Mouse (Mus musculus): ENCODE data around the gene Pagr1b. TPM values are rescaled to one million over a fixed set of nuclear protein-coding genes. Genes with fewer than 3 reads are reported as not detected.

Pagr1b gene
- polyA plus RNA-seq (2015; fragmentation: Nextera tagmentation; extraction: Ambion mirVana): 0.38 and 0.44 TPM in 2 replicates

DNA sequence TGATC lies at the start of gene Pagr1b:
Gene Pagr1b (minus strand): TSS at position 4 of the 5 bp plus-strand sequence.
- peak within 1 kb of the TSS; percentile 93 for H3K9ac ChIP-seq
- no peaks in the 10 kb centered on the region for H3K27me3 ChIP-seq (replicated peaks)
- no peak for ATAC-seq (ENCODE audit: extremely low read depth, insufficient number of reproducible peaks, low FRiP score, low TSS enrichment)
- peaks cover 27% of the 10 kb centered on the region for H3K36me3 ChIP-seq
- H3K27ac ChIP-seq (replicated peaks): peak within 1 kb of the TSS; percentile 98
- H3K4me1 ChIP-seq: peaks cover 64% of the 10 kb centered on the region
- peak within 1 kb of the TSS; percentile 92 for H3K4me2 ChIP-seq
- peak within 1 kb of the TSS; percentile 79 for H3K4me3 ChIP-seq
- H3K9me3 ChIP-seq: no peaks in the 10 kb centered on the region

DNA sequence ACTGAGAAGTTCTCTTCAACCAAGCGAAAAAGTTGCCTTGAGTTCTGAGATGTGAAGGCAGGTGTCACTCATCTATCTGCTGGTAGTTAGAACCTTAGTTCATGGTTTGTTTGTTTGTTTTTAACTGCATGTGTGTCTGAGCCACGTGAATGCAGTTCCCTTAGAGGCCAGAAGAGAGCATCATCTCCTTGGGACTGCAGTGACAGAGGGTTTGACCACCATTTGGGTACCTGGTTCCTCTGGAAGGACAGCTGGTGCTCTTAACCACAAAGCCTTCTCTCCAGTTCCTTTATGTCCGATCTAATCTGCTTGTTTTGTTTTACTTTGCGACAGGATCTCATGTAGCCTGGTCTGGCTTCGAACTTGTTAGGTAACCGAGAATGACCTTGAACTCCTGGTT lies 49.3 kb upstream of the Pagr1b start:
- no peak overlapping the region for H3K27ac ChIP-seq (replicated peaks)
- 79% methylated on average over 6 of the region's 6 CpGs for WGBS
- no peak overlapping the region for H3K4me3 ChIP-seq
- ATAC-seq (ENCODE audit: extremely low read depth, insufficient number of reproducible peaks, low FRiP score, low TSS enrichment): no peak
- H3K9me3 ChIP-seq: peaks cover 4% of the 10 kb centered on the region; the same call in 1 of the 2 replicates
- H3K36me3 ChIP-seq: no peaks in the 10 kb centered on the region
- H3K4me2 ChIP-seq: no peak overlapping the region
- H3K27me3 ChIP-seq (replicated peaks): no peaks in the 10 kb centered on the region
- no peaks in the 10 kb centered on the region for H3K4me1 ChIP-seq
- no peak overlapping the region for H3K9ac ChIP-seq

DNA sequence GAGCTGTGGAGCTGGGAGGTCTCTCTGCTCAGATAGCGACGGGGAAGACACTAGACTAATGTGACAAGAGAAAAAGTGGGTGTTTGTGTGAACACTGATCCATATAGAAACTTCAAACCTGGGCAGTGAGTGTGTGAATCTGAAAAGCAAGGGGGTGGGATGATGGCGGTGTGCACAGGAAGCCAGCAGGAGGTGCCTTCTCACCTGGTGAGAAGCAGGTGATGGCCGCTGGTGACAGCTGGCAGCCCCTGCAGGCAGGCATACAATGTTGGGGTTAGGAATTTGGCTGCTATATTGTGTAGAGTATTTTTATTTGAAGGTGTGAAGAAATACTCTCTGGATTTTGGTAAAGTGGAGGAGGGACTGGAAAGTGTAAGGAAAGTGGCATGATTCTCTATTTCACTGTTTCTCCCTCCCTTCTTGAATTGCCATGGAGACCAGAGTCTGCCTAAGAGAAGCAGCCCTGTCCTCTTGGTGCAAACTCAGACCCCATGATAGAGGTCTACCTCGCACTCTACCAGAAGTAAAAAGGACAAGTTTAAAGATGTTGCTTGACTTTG lies 38.8 kb upstream of the Pagr1b start:
- H3K4me1 ChIP-seq: no peaks in the 10 kb centered on the region
- no peak overlapping the region for H3K9ac ChIP-seq
- ATAC-seq (ENCODE audit: extremely low read depth, insufficient number of reproducible peaks, low FRiP score, low TSS enrichment): no peak
- H3K27me3 ChIP-seq (replicated peaks): peaks cover 33% of the 10 kb centered on the region
- no peaks in the 10 kb centered on the region for H3K36me3 ChIP-seq
- H3K4me3 ChIP-seq: no peak overlapping the region
- H3K27ac ChIP-seq (replicated peaks): no peak overlapping the region
- no peaks in the 10 kb centered on the region for H3K9me3 ChIP-seq
- WGBS: 56% methylated on average over 5 of the region's 5 CpGs
- H3K4me2 ChIP-seq: no peak overlapping the region

DNA sequence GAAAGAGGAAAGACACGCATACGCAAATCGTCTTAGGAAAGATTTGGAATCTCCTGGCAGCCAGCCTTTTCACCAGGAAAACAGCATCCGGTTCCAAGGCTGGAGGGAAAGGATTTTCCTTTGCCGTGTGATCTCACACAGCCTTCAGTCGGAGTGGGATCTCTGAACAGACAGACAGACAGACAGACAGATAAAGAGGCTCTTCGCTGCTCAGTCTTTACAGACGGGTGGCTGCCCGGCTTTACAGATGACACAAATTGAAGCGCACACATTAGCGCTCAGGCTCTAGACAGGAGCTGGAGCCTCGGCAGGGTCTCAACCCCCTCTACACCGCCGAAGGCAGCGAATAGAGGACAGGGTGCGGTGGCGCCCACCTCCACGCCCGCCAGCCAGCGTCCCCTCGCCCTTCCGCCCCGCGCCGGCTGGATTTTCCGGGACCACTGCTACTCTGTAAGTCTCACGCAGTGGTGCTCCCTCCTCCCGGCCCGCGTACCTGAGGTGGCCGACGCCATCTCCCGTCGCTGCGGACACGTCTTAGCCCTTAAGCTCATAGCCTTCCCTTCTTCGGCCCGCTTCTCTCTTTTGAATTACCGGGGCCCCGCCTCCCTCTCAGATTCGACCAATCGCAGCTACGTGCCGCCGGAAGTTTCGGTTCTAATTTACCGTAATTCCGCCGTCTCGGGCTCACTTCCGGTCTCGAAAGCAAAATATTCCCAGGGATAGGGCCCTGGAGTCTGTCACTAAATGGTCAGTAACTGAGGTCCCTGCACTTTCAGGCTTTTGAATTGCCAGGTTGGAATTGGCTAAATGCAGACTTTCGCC lies 25.8 kb upstream of the Pagr1b start, which contains the start of gene Kif22:
Gene Kif22 (minus strand): TSS at position 621 of the 822 bp plus-strand sequence.
- no peaks in the 10 kb centered on the region for H3K9me3 ChIP-seq
- H3K27me3 ChIP-seq (replicated peaks): no peaks in the 10 kb centered on the region
- peak within 1 kb of the TSS; percentile 96 for H3K4me3 ChIP-seq
- H3K9ac ChIP-seq: peak within 1 kb of the TSS; percentile 95
- peak; percentile 70 for ATAC-seq (ENCODE audit: extremely low read depth, insufficient number of reproducible peaks, low FRiP score, low TSS enrichment)
- peak within 1 kb of the TSS; percentile 91 for H3K4me2 ChIP-seq
- WGBS: under 1% methylated on average over 53 of the region's 53 CpGs
- H3K36me3 ChIP-seq: peaks cover 21% of the 10 kb centered on the region
- peaks cover 24% of the 10 kb centered on the region for H3K4me1 ChIP-seq
- H3K27ac ChIP-seq (replicated peaks): peak within 1 kb of the TSS; percentile 87

DNA sequence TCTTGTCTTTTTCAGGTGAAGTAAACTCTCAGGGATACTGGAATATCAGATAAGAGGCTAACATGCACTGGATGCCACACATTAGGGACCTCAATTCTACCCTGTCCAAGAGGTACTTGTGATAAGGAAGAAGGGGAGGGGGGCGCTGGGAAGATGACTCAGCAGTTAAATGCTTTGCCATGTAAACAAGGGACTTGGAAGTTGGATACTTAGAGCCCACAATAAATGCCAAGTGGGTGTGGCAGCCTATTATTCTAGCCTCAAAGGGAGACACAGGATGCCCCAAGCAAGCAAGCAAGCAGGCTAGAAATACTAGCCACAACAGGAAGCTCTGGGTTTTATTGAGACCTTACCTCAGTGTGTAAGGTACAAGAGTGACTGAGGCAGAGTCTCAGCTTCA lies 15.0 kb upstream of the Pagr1b start:
- no peak for ATAC-seq (ENCODE audit: extremely low read depth, insufficient number of reproducible peaks, low FRiP score, low TSS enrichment)
- H3K9me3 ChIP-seq: no peaks in the 10 kb centered on the region
- H3K4me1 ChIP-seq: peaks cover 11% of the 10 kb centered on the region
- H3K4me2 ChIP-seq: no peak overlapping the region
- 0 out of 2 replicates have a peak overlapping the region, but pooled peaks have one; percentile 19 for H3K9ac ChIP-seq
- H3K27ac ChIP-seq (replicated peaks): no peak overlapping the region
- no peaks in the 10 kb centered on the region for H3K27me3 ChIP-seq (replicated peaks)
- WGBS: 60% methylated on average over 1 of the region's 1 CpGs
- H3K36me3 ChIP-seq: peaks cover 83% of the 10 kb centered on the region
- H3K4me3 ChIP-seq: no peak overlapping the region

DNA sequence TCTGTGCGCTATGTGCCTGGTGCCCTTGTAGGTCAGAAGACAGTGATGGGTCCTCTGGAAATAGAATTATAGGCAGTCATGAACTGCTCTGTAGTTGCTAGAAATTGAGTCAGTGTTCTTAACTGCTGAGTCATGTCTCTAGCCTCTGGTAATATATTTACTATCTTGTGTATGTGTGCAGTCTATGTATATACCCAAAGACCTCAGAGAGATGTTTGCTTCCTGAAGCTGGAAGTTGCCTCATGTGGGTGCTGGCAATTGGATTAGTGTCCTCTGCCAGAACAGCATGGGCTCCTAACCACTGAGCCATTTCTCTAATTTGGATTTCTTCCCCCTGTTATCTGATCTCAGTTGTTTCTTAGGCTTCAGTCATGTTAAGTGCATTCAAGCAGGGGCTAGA lies 13.9 kb upstream of the Pagr1b start:
- WGBS: 97% methylated on average over 1 of the region's 1 CpGs
- no peak for ATAC-seq (ENCODE audit: extremely low read depth, insufficient number of reproducible peaks, low FRiP score, low TSS enrichment)
- no peaks in the 10 kb centered on the region for H3K9me3 ChIP-seq

DNA sequence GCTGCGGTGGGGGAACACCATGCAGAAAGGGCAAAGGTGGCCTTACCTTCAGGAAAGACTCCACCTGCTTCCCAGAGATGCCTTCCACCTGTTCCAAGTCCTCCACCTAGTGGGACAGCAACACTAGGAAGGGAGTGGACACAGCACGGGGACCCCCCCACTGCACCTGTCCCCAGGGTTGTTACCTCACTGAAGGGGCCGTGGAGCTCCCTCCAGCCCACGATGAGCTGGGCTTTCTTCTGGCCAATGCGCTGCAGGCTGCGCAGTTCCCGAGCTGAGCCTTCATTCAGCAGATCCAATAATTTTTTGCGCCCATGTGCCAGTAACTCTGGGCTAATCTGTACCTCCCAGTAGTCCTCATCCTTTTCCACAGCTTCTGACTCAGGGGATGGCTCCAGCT lies 11.6 kb upstream of the Pagr1b start:
- H3K27me3 ChIP-seq (replicated peaks): no peaks in the 10 kb centered on the region
- H3K9me3 ChIP-seq: no peaks in the 10 kb centered on the region
- H3K36me3 ChIP-seq: peaks cover 72% of the 10 kb centered on the region
- no peak for ATAC-seq (ENCODE audit: extremely low read depth, insufficient number of reproducible peaks, low FRiP score, low TSS enrichment)
- H3K9ac ChIP-seq: peak overlapping the region; percentile 80
- H3K27ac ChIP-seq (replicated peaks): peak overlapping the region; percentile 99
- H3K4me1 ChIP-seq: peaks cover 34% of the 10 kb centered on the region
- peak overlapping the region; percentile 91 for H3K4me2 ChIP-seq
- peak overlapping the region; percentile 94 for H3K4me3 ChIP-seq
- WGBS: 75% methylated on average over 8 of the region's 8 CpGs

More for the DNA sequence above, 13.9 kb upstream of the Pagr1b start:
- Histone ChIP-seq H3K4me1 (peaks cover 11% of the 10 kb centered on the region), H3K27ac (replicated peaks) (no peak overlapping the region), H3K36me3 (peaks cover 74% of the 10 kb centered on the region), H3K4me3 (no peak overlapping the region), H3K27me3 (replicated peaks) (no peaks in the 10 kb centered on the region), H3K9ac (no peak overlapping the region), H3K4me2 (no peak overlapping the region)

DNA sequence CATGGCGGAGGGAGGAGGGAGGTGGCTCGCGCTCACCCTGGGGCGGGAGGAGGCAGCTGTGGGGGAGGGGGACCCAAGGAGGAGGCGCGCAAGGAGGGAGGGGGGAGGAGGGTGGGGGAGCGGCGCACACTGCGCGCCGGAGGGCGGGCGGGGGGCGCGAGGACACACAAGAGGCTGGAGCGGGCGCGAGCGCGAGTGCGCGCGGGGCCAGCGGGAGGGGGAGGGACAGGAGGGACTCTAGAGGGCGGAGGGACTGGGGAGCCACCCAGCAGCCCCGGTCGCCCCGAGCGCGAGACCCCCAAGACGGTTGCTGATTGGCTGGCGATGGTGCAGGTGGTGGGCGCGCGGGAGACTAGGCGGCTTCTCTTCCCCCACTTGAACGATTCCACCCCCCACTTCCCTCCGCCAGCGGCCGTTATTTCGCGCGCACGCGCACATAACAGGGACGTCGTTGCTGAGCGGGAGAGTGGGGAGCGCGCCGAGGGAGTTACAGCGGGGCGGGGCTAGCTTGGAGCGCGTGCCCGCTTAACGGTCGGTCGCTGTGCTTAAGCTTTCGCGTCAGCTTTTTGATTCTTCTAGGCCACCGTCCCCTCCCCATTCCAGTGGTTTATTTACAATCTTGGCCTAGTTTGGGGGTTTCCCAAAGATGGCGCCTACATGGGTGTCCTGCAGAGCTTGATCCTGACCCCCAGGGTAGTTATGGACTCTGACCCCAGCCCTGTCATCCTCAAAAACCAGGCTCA lies 10.9 kb upstream of the Pagr1b start, which contains the start of gene Maz:
Gene Maz (minus strand): TSS at position 54 of the 743 bp plus-strand sequence.
- Histone ChIP-seq H3K9me3 (no peaks in the 10 kb centered on the region), H3K4me1 (peaks cover 41% of the 10 kb centered on the region), H3K27me3 (replicated peaks) (no peaks in the 10 kb centered on the region), H3K4me2 (peak within 1 kb of the TSS; percentile 91), H3K36me3 (peaks cover 72% of the 10 kb centered on the region), H3K9ac (peak within 1 kb of the TSS; percentile 100), H3K4me3 (peak within 1 kb of the TSS; percentile 94), H3K27ac (replicated peaks) (peak within 1 kb of the TSS; percentile 99)
- WGBS: 0% methylated on average over 33 of the region's 63 CpGs
- ATAC-seq (ENCODE audit: extremely low read depth, insufficient number of reproducible peaks, low FRiP score, low TSS enrichment): peak; percentile 81

DNA sequence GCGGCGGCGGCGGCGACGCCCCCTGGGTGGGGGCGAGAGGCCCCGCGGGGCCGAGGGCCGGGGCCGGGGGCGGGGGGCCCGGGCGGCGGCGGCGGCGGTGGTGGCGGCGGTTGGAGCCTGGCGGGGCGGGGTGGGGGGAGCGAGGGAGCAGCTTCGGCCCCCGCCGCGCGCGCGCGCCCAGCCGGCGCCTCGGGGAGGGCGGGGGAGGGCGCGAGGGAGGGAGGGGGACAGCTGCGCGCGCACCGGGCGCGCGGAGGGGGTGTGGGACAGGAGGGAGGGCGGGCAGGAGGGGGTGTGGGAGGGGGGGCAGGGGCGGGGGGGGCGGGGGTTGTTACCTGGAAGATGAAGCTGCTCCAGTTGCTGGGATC lies 10.3 kb upstream of the Pagr1b start:
- H3K27me3 ChIP-seq (replicated peaks): no peaks in the 10 kb centered on the region
- H3K36me3 ChIP-seq: peaks cover 72% of the 10 kb centered on the region
- WGBS: 4% methylated on average over 11 of the region's 48 CpGs
- peak overlapping the region; percentile 94 for H3K4me3 ChIP-seq
- peaks cover 47% of the 10 kb centered on the region for H3K4me1 ChIP-seq
- peak overlapping the region; percentile 91 for H3K4me2 ChIP-seq
- ATAC-seq (ENCODE audit: extremely low read depth, insufficient number of reproducible peaks, low FRiP score, low TSS enrichment): peak; percentile 12; the same call in 1 of the 2 replicates
- no peaks in the 10 kb centered on the region for H3K9me3 ChIP-seq
- H3K27ac ChIP-seq (replicated peaks): peak overlapping the region; percentile 99
- peak overlapping the region; percentile 100 for H3K9ac ChIP-seq

DNA sequence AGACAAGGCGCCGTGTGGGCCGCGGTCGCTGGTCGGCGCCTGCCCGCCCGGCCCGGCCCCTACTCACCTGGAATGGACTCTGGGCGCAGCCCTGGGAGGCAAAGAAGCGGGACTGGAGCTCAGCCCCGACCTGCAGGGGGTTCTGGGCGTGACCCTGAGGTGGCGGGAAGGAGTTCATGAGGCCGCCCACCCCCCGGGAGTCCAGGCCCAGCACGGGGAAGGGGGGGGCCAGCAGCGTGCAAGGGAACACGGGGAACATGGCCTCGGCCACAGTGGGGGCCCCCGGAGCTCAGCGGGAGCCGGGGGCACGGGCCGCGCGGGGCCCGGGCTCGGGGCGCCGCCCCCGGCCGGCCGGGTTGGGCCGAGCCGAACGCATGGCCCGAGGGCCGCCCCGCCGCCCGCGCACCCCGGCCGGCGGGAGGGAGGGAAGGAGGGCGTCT lies 9.9 kb upstream of the Pagr1b start:
- ATAC-seq (ENCODE audit: extremely low read depth, insufficient number of reproducible peaks, low FRiP score, low TSS enrichment): peak; percentile 4; the same call in 1 of the 2 replicates
- WGBS: 0% methylated on average over 20 of the region's 48 CpGs
- Histone ChIP-seq H3K9ac (peak overlapping the region; percentile 100), H3K4me2 (peak overlapping the region; percentile 91), H3K27me3 (replicated peaks) (no peaks in the 10 kb centered on the region), H3K9me3 (no peaks in the 10 kb centered on the region), H3K27ac (replicated peaks) (peak overlapping the region; percentile 99), H3K4me1 (peaks cover 51% of the 10 kb centered on the region), H3K4me3 (peak overlapping the region; percentile 94), H3K36me3 (peaks cover 68% of the 10 kb centered on the region)

DNA sequence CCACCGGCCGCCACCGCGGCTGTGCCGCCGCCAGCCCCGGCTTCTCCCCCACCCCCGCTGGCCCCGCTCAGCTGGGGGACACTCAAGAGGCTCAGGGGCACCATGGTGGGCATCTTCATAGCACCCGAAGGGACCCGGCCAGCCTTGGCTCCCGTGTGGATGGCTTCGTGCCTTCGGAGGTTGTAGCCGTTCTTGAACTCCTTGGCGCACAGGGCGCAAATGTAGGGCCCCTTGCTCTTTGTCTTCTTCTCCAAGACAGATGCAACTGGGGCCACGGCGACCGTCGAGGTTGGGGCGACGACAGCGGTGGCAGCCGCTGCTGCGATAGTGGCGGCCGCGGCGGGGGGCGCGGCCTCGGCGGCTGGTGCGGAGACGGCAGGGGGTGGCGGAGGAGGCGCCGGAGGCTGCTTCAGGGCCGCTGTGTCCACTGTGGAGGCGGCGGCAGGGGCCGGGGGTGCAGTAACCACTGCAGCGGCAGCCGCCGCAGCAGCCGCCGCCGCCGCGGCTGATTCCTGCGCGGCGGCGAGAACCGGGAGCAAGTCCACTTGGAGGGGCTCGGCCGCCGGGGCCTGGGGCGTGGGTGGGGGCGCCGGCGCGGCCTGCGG lies 9.4 kb upstream of the Pagr1b start:
- no peak for ATAC-seq (ENCODE audit: extremely low read depth, insufficient number of reproducible peaks, low FRiP score, low TSS enrichment)
- no peaks in the 10 kb centered on the region for H3K9me3 ChIP-seq
- H3K27ac ChIP-seq (replicated peaks): peak overlapping the region; percentile 99
- H3K9ac ChIP-seq: peak overlapping the region; percentile 100
- H3K4me2 ChIP-seq: peak overlapping the region; percentile 91
- H3K4me1 ChIP-seq: peaks cover 55% of the 10 kb centered on the region
- WGBS: under 1% methylated on average over 61 of the region's 65 CpGs
- peak overlapping the region; percentile 94 for H3K4me3 ChIP-seq
- H3K36me3 ChIP-seq: peaks cover 63% of the 10 kb centered on the region
- H3K27me3 ChIP-seq (replicated peaks): no peaks in the 10 kb centered on the region

Measured in heart, embryonic 13.5 days (tissue).